In genomic region chr4:53623711-53624110, GRCm38 (mm10) we compare ENCODE assay signal across 15 mouse cellular contexts.
"Had no signal": no experiment of that assay in that cellular context is flagged by ENCODE, and none has a peak within 500 bp of the region (broad histone marks: within the 10 kb centered on the region; RNA-seq: fewer than 3 reads in every experiment).

No protein-coding gene starts in this region.

- H3K4me3 ChIP-seq: limb, embryonic 10.5 days; limb, embryonic 13.5 days; liver, embryonic 12.5 days; liver, embryonic 15.5 days; lung, embryonic 15.5 days had no signal

- H3K9me3 ChIP-seq: limb, embryonic 10.5 days; limb, embryonic 13.5 days; liver, embryonic 12.5 days; liver, embryonic 15.5 days; lung, embryonic 15.5 days had no signal

- H3K4me2 ChIP-seq: limb, embryonic 13.5 days; liver, embryonic 12.5 days; liver, embryonic 15.5 days; lung, embryonic 15.5 days; midbrain, embryonic 11.5 days had no signal

- H3K36me3 ChIP-seq: limb, embryonic 10.5 days; limb, embryonic 13.5 days; liver, embryonic 12.5 days; liver, embryonic 15.5 days; lung, embryonic 15.5 days had no signal

- H3K9ac ChIP-seq: limb, embryonic 13.5 days; liver, embryonic 12.5 days; liver, embryonic 15.5 days; lung, embryonic 15.5 days had no signal

- DNase-seq: kidney, adult 9 months; liver; lung, adult 18-20 months; lung, postnatal 10 days; lung, postnatal 4 days; midbrain, embryonic 14.5 days; thymus, adult 2 months; thymus, postnatal 14 days; thymus, postnatal 4 days had no signal

- ATAC-seq: liver, embryonic 12.5 days had no signal

- H3K4me1 ChIP-seq: limb, embryonic 10.5 days; limb, embryonic 13.5 days; liver, embryonic 12.5 days; liver, embryonic 15.5 days had no signal

- H3K27ac ChIP-seq: limb, embryonic 10.5 days; limb, embryonic 13.5 days; liver, embryonic 12.5 days; liver, embryonic 15.5 days; lung, embryonic 15.5 days had no signal

- H3K27me3 ChIP-seq: limb, embryonic 13.5 days; liver, embryonic 15.5 days; lung, embryonic 15.5 days had no signal
